1 mouse cellular context compared by ENCODE assay signal in the genomic region with DNA sequence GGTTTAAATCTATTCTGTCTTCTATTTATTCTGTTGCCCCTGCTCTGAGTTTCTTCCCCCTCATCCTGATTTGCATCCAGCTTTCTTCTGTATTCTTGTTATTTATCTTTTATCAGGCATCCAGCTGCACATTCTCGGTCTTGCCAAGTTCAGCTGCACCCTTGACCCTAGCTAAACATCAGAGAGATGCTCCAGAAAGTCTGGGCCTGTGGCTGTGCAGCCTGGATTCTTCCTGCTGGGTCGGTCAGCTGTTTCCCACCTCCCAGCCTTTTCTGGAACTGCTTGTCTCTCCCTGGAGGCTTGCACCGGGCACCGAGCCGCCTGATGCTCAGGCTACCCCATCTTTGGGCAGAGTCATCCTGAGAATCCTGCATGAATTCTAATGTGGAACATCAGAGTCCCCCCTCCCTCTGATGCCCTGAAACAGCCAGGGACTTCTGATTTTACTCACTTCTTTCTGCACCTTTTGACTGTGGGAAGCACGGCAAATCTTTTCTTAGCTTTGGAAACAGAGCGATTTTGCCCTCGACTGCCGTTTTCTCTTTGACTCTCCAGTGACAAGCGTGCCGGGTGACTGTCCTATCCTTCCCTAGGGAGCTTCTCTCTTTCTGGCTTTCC.
A peak's percentile ranks its signal among the peaks of the same experiment; 100 is the strongest.
TF ChIP-seq lines count a peak whose summit lies in the region.

No protein-coding gene starts in this region.

TF ChIP-seq in CH12.LX, 34 proteins besides CTCF, POLR2A, EP300 and RAD21 (continued from another document):
- no peak for TF ChIP-seq MYC (IDR thresholded peaks at IDR 0.05; ENCODE audit: low read depth, low read length)
- no peak for TF ChIP-seq USF2 (conservative IDR thresholded peaks at IDR 0.05; ENCODE audit: low read depth, low read length)
- no peak for TF ChIP-seq UBTF (IDR thresholded peaks at IDR 0.05; ENCODE audit: low read depth, low read length)
- TF ChIP-seq SIN3A (IDR thresholded peaks at IDR 0.05; ENCODE audit: low read length), result 0 out of 2 replicates have a peak, but pooled peaks have one; percentile 26
- TF ChIP-seq CHD1 (IDR thresholded peaks at IDR 0.05; ENCODE audit: low read depth, low read length), result no peak
- no peak for TF ChIP-seq POLR2AphosphoS2 (IDR thresholded peaks at IDR 0.05; ENCODE audit: low read depth, low read length)
